Mouse (Mus musculus) lung, postnatal 0 days (tissue): ENCODE measurements at regions not wholly inside any gene's neighbourhood (a gene's known extent, or its start where the extent isn't known, plus 50 kb on each side); places are given as distances from the start of the nearest gene placed in this dataset.

Experiments
- ATAC-seq: fragments of 200-750 bp; cut with Nextera tagmentation; 2 replicates; pipeline ENCODE4 v1.8.0; 2017; ENCODE audit warnings: moderate library complexity
- DNase-seq: peaks from one replicate; pipeline ENCODE4 v3.0.0-alpha.2; 2016; ENCODE audit warnings: low spot score
- H3K27ac ChIP-seq: fragments of 300-500 bp; sonication (generic); 2 replicates; pipeline ENCODE4 v1.5.1; 2014; ENCODE audit warnings: antibody characterized with exemption, mild to moderate bottlenecking, low read length, mixed read lengths
- H3K27me3 ChIP-seq: fragments of 300-500 bp; sonication (generic); replicated peaks from 2 replicates; pipeline ENCODE4 v1.6.1; 2014; ENCODE audit warnings: low read length, mixed read lengths; ENCODE audit not compliant: insufficient read depth
- H3K36me3 ChIP-seq: fragments of 300-500 bp; sonication (generic); 2 replicates; pipeline ENCODE4 v1.6.1; 2014; ENCODE audit warnings: low read length, mixed read lengths; ENCODE audit not compliant: insufficient read depth
- H3K4me1 ChIP-seq: fragments of 300-500 bp; sonication (generic); 2 replicates; pipeline ENCODE4 v1.6.1; 2014; ENCODE audit warnings: antibody characterized with exemption, low read depth, low read length, mixed read lengths; ENCODE audit not compliant: insufficient read depth
- H3K4me2 ChIP-seq: fragments of 300-500 bp; sonication (generic); replicated peaks from 2 replicates; pipeline ENCODE4 v1.6.1; 2014; ENCODE audit warnings: low read depth, mild to moderate bottlenecking, low read length, moderate library complexity, mixed read lengths
- H3K4me3 ChIP-seq: fragments of 300-500 bp; sonication (generic); 2 replicates; pipeline ENCODE4 v1.5.1; 2014; ENCODE audit warnings: low read depth, low read length
- H3K9ac ChIP-seq: fragments of 300-500 bp; sonication (generic); replicated peaks from 2 replicates; pipeline ENCODE4 v1.6.1; 2014; ENCODE audit warnings: low read depth, mild to moderate bottlenecking
- H3K9me3 ChIP-seq: fragments of 300-500 bp; sonication (generic); 2 replicates; pipeline ENCODE4 v1.6.1; 2016; ENCODE audit warnings: low read length, mixed read lengths
- CTCF ChIP-seq: IDR thresholded peaks from 2 replicates; pipeline ENCODE4 v1.5.1; 2016; ENCODE audit warnings: antibody characterized with exemption, mild to moderate bottlenecking
- EP300 ChIP-seq: IDR thresholded peaks from 2 replicates; pipeline ENCODE4 v1.6.1; 2016; ENCODE audit warnings: antibody characterized with exemption, mild to moderate bottlenecking, control low read depth
- WGBS: fragments of 180-500 bp; shearing (Covaris S2); extraction: QIAGEN DNeasy Blood & Tissue Kit; methylation state at CpG from one replicate; pipeline ENCODE4 v1.1.7; 2014; 5-methylcytosine and 5-hydroxymethylcytosine counted together

GRCm38 (mm10) chr3:17795271-17796260, 152.6 kb upstream of the Cypt12 start:
- no peak for DNase-seq
- 5% methylated on average over 24 of the region's 24 CpGs for WGBS

GRCm38 (mm10) chr3:17796766-17797165, 151.4 kb upstream of the Cypt12 start:
- H3K27ac ChIP-seq, result no peak overlapping the region
- H3K4me2 ChIP-seq, result no peak overlapping the region
- WGBS, result 7% methylated on average over 3 of the region's 3 CpGs
- no peaks in the 10 kb centered on the region for H3K9me3 ChIP-seq
- no peak overlapping the region for H3K9ac ChIP-seq
- no peaks in the 10 kb centered on the region for H3K4me1 ChIP-seq
- peaks cover 24% of the 10 kb centered on the region for H3K27me3 ChIP-seq
- ATAC-seq (no peak), DNase-seq (no peak)
- TF ChIP-seq EP300, result no peak
- no peak for TF ChIP-seq CTCF
- no peak overlapping the region for H3K4me3 ChIP-seq
- H3K36me3 ChIP-seq, result no peaks in the 10 kb centered on the region

More at GRCm38 (mm10) chr3:17795271-17796260, 152.6 kb upstream of the Cypt12 start:
- no peaks in the 10 kb centered on the region for H3K9me3 ChIP-seq
- H3K4me2 ChIP-seq, result no peak overlapping the region
- H3K4me1 ChIP-seq, result no peaks in the 10 kb centered on the region
- no peak overlapping the region for H3K4me3 ChIP-seq
- ATAC-seq, result no peak
- TF ChIP-seq CTCF, result no peak
- TF ChIP-seq EP300, result no peak
- H3K27ac ChIP-seq, result no peak overlapping the region
- H3K27me3 ChIP-seq, result peaks cover 32% of the 10 kb centered on the region
- H3K36me3 ChIP-seq, result no peaks in the 10 kb centered on the region
- no peak overlapping the region for H3K9ac ChIP-seq

GRCm38 (mm10) chr3:17798399-17798798, 149.8 kb upstream of the Cypt12 start:
- no peak overlapping the region for H3K9ac ChIP-seq
- WGBS, result 5% methylated on average over 12 of the region's 12 CpGs
- no peaks in the 10 kb centered on the region for H3K4me1 ChIP-seq
- no peak overlapping the region for H3K4me2 ChIP-seq
- H3K27me3 ChIP-seq, result peaks cover 19% of the 10 kb centered on the region
- H3K9me3 ChIP-seq, result no peaks in the 10 kb centered on the region
- H3K36me3 ChIP-seq, result no peaks in the 10 kb centered on the region
- H3K27ac ChIP-seq, result no peak overlapping the region
- H3K4me3 ChIP-seq, result no peak overlapping the region
- no peak for ATAC-seq
- TF ChIP-seq EP300 (no peak), CTCF (peak; percentile 49)
- DNase-seq, result no peak

GRCm38 (mm10) chr3:17799120-17799519, 149.1 kb upstream of the Cypt12 start:
- WGBS, result 46% methylated on average over 6 of the region's 6 CpGs
- no peaks in the 10 kb centered on the region for H3K9me3 ChIP-seq

GRCm38 (mm10) chr3:17800810-17801209, 147.4 kb upstream of the Cypt12 start:
- WGBS, result 56% methylated on average over 2 of the region's 2 CpGs
- Histone ChIP-seq H3K27ac (no peak overlapping the region), H3K4me1 (no peaks in the 10 kb centered on the region), H3K4me2 (no peak overlapping the region), H3K27me3 (0 out of 2 replicates have a peak, but pooled peaks cover 5% of the 10 kb centered on the region), H3K9me3 (no peaks in the 10 kb centered on the region), H3K36me3 (no peaks in the 10 kb centered on the region), H3K9ac (no peak overlapping the region), H3K4me3 (no peak overlapping the region)
- no peak for ATAC-seq
- no peak for TF ChIP-seq EP300
- no peak for DNase-seq

More at GRCm38 (mm10) chr3:17799120-17799519, 149.1 kb upstream of the Cypt12 start:
- ATAC-seq, result no peak
- TF ChIP-seq CTCF, result no peak
- no peak for TF ChIP-seq EP300
- H3K9ac ChIP-seq, result no peak overlapping the region
- H3K4me2 ChIP-seq, result no peak overlapping the region
- no peak overlapping the region for H3K4me3 ChIP-seq
- no peaks in the 10 kb centered on the region for H3K4me1 ChIP-seq
- no peak for DNase-seq
- H3K36me3 ChIP-seq, result no peaks in the 10 kb centered on the region
- no peak overlapping the region for H3K27ac ChIP-seq
- H3K27me3 ChIP-seq, result peaks cover 12% of the 10 kb centered on the region

- no peaks in the 10 kb centered on the region for H3K36me3 ChIP-seq
- no peaks in the 10 kb centered on the region for H3K9me3 ChIP-seq
- H3K4me2 ChIP-seq, result no peak overlapping the region
- H3K9ac ChIP-seq, result no peak overlapping the region
- 0 out of 2 replicates have a peak, but pooled peaks cover under 1% of the 10 kb centered on the region for H3K27me3 ChIP-seq
- WGBS, result 69% methylated on average over 5 of the region's 5 CpGs
- no peak for DNase-seq
- H3K4me3 ChIP-seq, result no peak overlapping the region
- no peak for ATAC-seq
- no peaks in the 10 kb centered on the region for H3K4me1 ChIP-seq
- TF ChIP-seq CTCF (no peak), EP300 (no peak)
- no peak overlapping the region for H3K27ac ChIP-seq
Measured at GRCm38 (mm10) chr3:17801479-17801878, 146.7 kb upstream of the Cypt12 start.
